Mouse (Mus musculus) small intestine, adult 2 months (tissue): ENCODE measurements around the gene Ifit1.
"Not testable (repeated sequence)": the region's sequence is repeated elsewhere in the genome, so short reads cannot be mapped to it uniquely, and the experiment has no call there.

Source experiments
- CTCF ChIP-seq: fragments of 200-500 bp; IDR thresholded peaks from 2 replicates; pipeline ENCODE4 v1.5.1; 2012; ENCODE audit warnings: low read depth, mild to moderate bottlenecking, control low read depth, inconsistent platforms, low read length, moderate library complexity, mixed read lengths; ENCODE audit not compliant: insufficient replicate concordance, insufficient read length; ENCODE audit errors: extremely low read depth
- POLR2A ChIP-seq: fragments of 200-500 bp; IDR thresholded peaks from 2 replicates; pipeline ENCODE4 v1.6.1; 2012; ENCODE audit warnings: low read depth, mild to moderate bottlenecking, control low read depth, inconsistent platforms, low read length, moderate library complexity

GRCm38 (mm10) chr19:34610118-34610517 is 30.6 kb upstream of the Ifit1 start:
- not testable (repeated sequence) for TF ChIP-seq POLR2A, CTCF
